Mouse (Mus musculus): ENCODE results near the gene Erich4.
A peak's percentile ranks its signal among the peaks of the same experiment; 100 is the strongest.

Erich4 gene

GRCm38 (mm10) chr7:25615706-25616011, at the start of gene Erich4:
Gene Erich4 (minus strand): TSS chr7:25615892.
- DNase-seq (ENCODE audit: low read depth, low spot score), result no peak

- peak; percentile 99 for DNase-seq (ENCODE audit: low read depth, low spot score)
Observed at GRCm38 (mm10) chr7:25658657-25659472, 43.2 kb upstream of the Erich4 start, which contains the start of the genes Bckdha and Exosc5. Gene Bckdha (minus strand): TSS chr7:25658981. Gene Exosc5 (plus strand): TSS chr7:25659164.

GRCm38 (mm10) chr7:25657785-25658184, 42.1 kb upstream of the Erich4 start:
- no peak for DNase-seq (ENCODE audit: low read depth, low spot score)

GRCm38 (mm10) chr7:25655601-25656428, 40.1 kb upstream of the Erich4 start:
- DNase-seq (ENCODE audit: low read depth, low spot score), result no peak

GRCm38 (mm10) chr7:25652244-25652759, 36.6 kb upstream of the Erich4 start:
- no peak for DNase-seq (ENCODE audit: low read depth, low spot score)

GRCm38 (mm10) chr7:25651281-25651680, 35.6 kb upstream of the Erich4 start:
- no peak for DNase-seq (ENCODE audit: low read depth, low spot score)

GRCm38 (mm10) chr7:25649839-25650238, 34.1 kb upstream of the Erich4 start:
- DNase-seq (ENCODE audit: low read depth, low spot score), result no peak

- no peak for DNase-seq (ENCODE audit: low read depth, low spot score)
Observed at GRCm38 (mm10) chr7:25647574-25648123, 32.0 kb upstream of the Erich4 start.

- DNase-seq (ENCODE audit: low read depth, low spot score), result no peak
Observed at GRCm38 (mm10) chr7:25645074-25645473, 29.4 kb upstream of the Erich4 start.

GRCm38 (mm10) chr7:25644631-25645030, 28.9 kb upstream of the Erich4 start:
- no peak for DNase-seq (ENCODE audit: low read depth, low spot score)

GRCm38 (mm10) chr7:25644136-25644535, 28.4 kb upstream of the Erich4 start:
- DNase-seq (ENCODE audit: low read depth, low spot score), result no peak

GRCm38 (mm10) chr7:25639754-25640153, 24.1 kb upstream of the Erich4 start:
- DNase-seq (ENCODE audit: low read depth, low spot score), result no peak

GRCm38 (mm10) chr7:25637099-25637498, 21.4 kb upstream of the Erich4 start:
- DNase-seq (ENCODE audit: low read depth, low spot score), result no peak

GRCm38 (mm10) chr7:25636373-25636772, 20.7 kb upstream of the Erich4 start:
- DNase-seq (ENCODE audit: low read depth, low spot score), result no peak

- DNase-seq (ENCODE audit: low read depth, low spot score), result no peak
Observed at GRCm38 (mm10) chr7:25632679-25633078, 17.0 kb upstream of the Erich4 start.

- no peak for DNase-seq (ENCODE audit: low read depth, low spot score)
Observed at GRCm38 (mm10) chr7:25628323-25628620, 12.6 kb upstream of the Erich4 start.

- DNase-seq (ENCODE audit: low read depth, low spot score), result peak; percentile 23
Observed at GRCm38 (mm10) chr7:25627431-25628322, 12.0 kb upstream of the Erich4 start.

- DNase-seq (ENCODE audit: low read depth, low spot score), result no peak
Observed at GRCm38 (mm10) chr7:25626509-25627430, 11.1 kb upstream of the Erich4 start, which contains the start of gene B3gnt8. Gene B3gnt8 (plus strand): TSS chr7:25626654.

GRCm38 (mm10) chr7:25625594-25626250, 10.0 kb upstream of the Erich4 start:
- no peak for DNase-seq (ENCODE audit: low read depth, low spot score)

- DNase-seq (ENCODE audit: low read depth, low spot score), result no peak
Observed at GRCm38 (mm10) chr7:25624851-25625250, 9.2 kb upstream of the Erich4 start.

Data from embryo, embryonic 11.5 days (tissue).